Mouse (Mus musculus): ENCODE measurements around the gene Sult1a1. TPM values are rescaled to one million over a fixed set of nuclear protein-coding genes. Genes with fewer than 3 reads are reported as not detected.

Sult1a1 gene
- polyA plus RNA-seq (2016; fragmentation: Nextera tagmentation; extraction: Ambion mirVana) = 0.97 and 1.6 TPM in 2 replicates

DNA sequence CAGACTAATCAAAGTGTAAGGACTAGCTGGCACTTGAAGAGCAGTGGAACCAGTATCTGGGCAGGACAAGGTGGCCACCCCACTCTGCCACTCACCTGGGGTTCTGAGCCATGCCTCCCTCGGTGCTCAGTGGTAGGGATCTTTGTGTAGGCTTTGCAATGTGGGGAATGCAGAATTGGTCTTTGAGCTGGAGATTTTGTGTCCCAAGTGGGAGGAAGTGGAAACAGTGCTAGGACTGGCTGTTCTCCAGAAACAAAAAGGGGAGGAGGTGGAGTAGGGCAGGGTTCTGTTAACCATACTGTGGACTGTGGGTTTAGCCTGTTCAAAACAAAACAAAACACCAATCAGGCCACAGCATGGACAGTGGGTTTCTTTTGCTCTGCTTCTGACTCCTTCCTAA is at the start of gene Sult1a1:
Gene Sult1a1 (minus strand): TSS at position 226 of the 400 bp plus-strand sequence.
- 83% methylated on average over 1 of the region's 1 CpGs for WGBS
- no peak for ATAC-seq (ENCODE audit: insufficient number of reproducible peaks, insufficient read depth, low FRiP score, low TSS enrichment)
- peaks cover 23% of the 10 kb centered on the region for H3K36me3 ChIP-seq

DNA sequence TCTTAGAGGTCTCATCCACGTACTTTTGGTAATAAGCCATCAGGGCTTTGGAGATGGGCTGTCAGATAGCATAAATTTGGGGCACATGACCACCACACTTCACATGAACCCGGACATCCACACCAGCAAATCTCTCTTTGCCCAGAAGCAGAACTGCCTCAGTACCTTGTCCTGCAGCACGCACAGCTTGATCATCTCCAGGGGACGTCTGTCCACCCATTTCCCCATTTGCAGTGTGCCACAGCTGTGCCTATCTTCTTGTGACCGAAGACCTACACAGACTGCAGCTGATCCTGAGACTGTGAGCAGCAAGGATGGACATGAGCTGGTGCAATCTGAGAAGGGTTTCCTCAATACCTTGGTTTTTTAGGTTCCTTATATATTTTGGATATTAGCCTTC is 49.4 kb upstream of the Sult1a1 start:
- no peak overlapping the region for H3K27ac ChIP-seq
- 81% methylated on average over 5 of the region's 5 CpGs for WGBS
- no peak overlapping the region for H3K9ac ChIP-seq
- H3K4me3 ChIP-seq = no peak overlapping the region
- H3K9me3 ChIP-seq = no peaks in the 10 kb centered on the region
- H3K27me3 ChIP-seq = no peaks in the 10 kb centered on the region
- no peak overlapping the region for H3K4me2 ChIP-seq (replicated peaks)
- H3K4me1 ChIP-seq = no peaks in the 10 kb centered on the region
- no peak for ATAC-seq (ENCODE audit: insufficient number of reproducible peaks, insufficient read depth, low FRiP score, low TSS enrichment)
- H3K36me3 ChIP-seq = no peaks in the 10 kb centered on the region

More for the DNA sequence above, at the start of gene Sult1a1:
- no peaks in the 10 kb centered on the region for H3K27me3 ChIP-seq
- no peak within 1 kb of the TSS for H3K9ac ChIP-seq
- H3K4me3 ChIP-seq = no peak within 1 kb of the TSS
- H3K9me3 ChIP-seq = no peaks in the 10 kb centered on the region
- H3K4me1 ChIP-seq = no peaks in the 10 kb centered on the region
- H3K4me2 ChIP-seq (replicated peaks) = no peak within 1 kb of the TSS
- no peak within 1 kb of the TSS for H3K27ac ChIP-seq

DNA sequence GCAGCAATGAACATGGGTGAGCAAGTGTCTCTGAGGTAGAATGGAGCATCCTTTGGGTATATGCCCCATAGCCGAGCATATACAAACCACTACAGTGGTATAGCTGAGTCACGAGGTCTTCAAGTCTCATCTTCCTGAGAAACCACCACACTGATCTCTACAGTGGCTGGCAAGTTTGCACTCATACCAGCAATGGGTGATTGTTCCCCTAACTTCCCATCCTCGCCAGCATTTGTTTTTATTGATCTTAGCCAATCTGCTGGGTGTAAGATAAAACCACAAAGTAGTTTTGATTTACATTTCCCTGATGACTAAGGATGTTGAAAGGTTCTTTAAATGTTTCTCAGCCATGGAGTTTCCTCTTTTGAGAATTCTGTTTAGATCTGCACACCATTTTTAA is 48.8 kb upstream of the Sult1a1 start:
- Histone ChIP-seq H3K27ac (no peak overlapping the region), H3K36me3 (no peaks in the 10 kb centered on the region), H3K27me3 (no peaks in the 10 kb centered on the region), H3K9me3 (no peaks in the 10 kb centered on the region), H3K4me1 (no peaks in the 10 kb centered on the region), H3K4me2 (replicated peaks) (no peak overlapping the region), H3K9ac (no peak overlapping the region), H3K4me3 (no peak overlapping the region)
- no peak for ATAC-seq (ENCODE audit: insufficient number of reproducible peaks, insufficient read depth, low FRiP score, low TSS enrichment)
- 72% methylated on average over 3 of the region's 3 CpGs for WGBS

DNA sequence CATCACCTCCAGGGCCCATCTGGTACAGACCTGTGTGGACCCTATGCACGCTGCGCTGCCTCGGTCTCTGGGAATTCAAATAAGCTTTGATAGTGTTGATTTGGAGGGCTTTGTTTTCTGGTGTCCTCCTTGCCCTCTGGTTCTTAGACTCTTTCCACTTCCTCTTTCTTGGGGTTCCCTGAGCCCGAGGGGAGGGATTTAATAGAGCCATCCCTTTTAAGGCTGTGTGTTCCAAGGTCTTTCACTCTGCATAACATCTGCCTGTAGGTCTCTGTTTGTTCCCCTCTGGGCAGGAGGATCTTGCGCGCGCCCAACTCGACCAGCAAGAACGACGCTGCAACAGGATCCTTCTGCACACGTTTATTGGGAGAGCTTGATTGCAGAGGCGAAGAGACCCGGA is 45.4 kb upstream of the Sult1a1 start:
- Histone ChIP-seq H3K27me3 (no peaks in the 10 kb centered on the region), H3K4me3 (no peak overlapping the region), H3K9ac (no peak overlapping the region), H3K36me3 (no peaks in the 10 kb centered on the region), H3K4me2 (replicated peaks) (no peak overlapping the region), H3K27ac (no peak overlapping the region), H3K4me1 (no peaks in the 10 kb centered on the region), H3K9me3 (no peaks in the 10 kb centered on the region)
- no peak for ATAC-seq (ENCODE audit: insufficient number of reproducible peaks, insufficient read depth, low FRiP score, low TSS enrichment)
- WGBS = 88% methylated on average over 13 of the region's 13 CpGs

DNA sequence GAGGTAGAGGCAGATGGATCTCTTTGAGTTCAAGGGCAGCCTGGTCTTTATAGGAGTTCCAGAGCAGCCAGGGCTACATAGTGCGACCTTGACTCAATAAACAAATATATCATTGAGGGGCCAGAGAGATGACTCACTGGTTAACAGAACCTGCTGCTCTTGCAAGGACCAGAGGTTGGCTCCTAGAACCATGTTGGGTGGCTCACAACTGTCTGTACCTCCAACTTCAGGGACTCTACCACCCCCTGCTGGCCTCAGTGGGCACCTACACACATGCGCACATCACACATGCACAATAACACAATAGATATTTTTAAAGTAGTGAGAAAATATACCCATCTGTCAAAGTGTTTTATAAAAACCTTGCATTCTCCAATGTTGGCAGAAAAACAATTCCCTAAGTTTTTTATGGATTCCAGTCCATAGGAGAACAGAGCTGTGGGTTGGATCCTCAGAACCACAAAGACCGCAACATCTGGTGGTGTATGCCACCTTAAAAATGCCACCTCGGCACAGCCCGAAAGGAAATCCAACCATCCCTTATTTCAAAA is 42.6 kb upstream of the Sult1a1 start:
- Histone ChIP-seq H3K4me3 (no peak overlapping the region), H3K9me3 (no peaks in the 10 kb centered on the region), H3K27ac (no peak overlapping the region), H3K27me3 (no peaks in the 10 kb centered on the region), H3K36me3 (no peaks in the 10 kb centered on the region), H3K4me2 (replicated peaks) (no peak overlapping the region), H3K4me1 (no peaks in the 10 kb centered on the region), H3K9ac (no peak overlapping the region)
- ATAC-seq (ENCODE audit: insufficient number of reproducible peaks, insufficient read depth, low FRiP score, low TSS enrichment) = no peak
- WGBS = 95% methylated on average over 5 of the region's 5 CpGs

DNA sequence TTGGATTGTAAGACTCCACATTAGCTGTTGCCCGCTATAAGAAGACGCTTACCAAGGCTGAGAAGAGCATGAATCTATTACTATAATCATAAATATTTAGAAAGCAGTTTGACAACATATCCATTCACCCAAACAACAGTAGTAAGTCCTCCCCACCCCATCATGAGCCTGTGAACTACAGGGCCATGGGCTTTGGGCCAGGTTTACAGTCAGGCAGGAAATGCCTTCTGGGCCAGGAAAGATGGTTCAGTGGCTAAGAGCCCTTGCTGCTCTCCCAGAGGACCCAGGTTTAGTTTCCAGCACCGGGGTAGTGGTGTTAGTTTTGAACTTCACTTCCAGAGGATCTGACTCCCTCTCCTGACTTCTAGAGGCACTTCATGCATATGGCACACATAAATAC is 41.3 kb upstream of the Sult1a1 start:
- Histone ChIP-seq H3K27ac (no peak overlapping the region), H3K4me1 (no peaks in the 10 kb centered on the region), H3K9ac (no peak overlapping the region), H3K27me3 (no peaks in the 10 kb centered on the region), H3K36me3 (no peaks in the 10 kb centered on the region), H3K9me3 (no peaks in the 10 kb centered on the region), H3K4me3 (no peak overlapping the region), H3K4me2 (replicated peaks) (no peak overlapping the region)
- 93% methylated on average over 3 of the region's 3 CpGs for WGBS
- ATAC-seq (ENCODE audit: insufficient number of reproducible peaks, insufficient read depth, low FRiP score, low TSS enrichment) = no peak

DNA sequence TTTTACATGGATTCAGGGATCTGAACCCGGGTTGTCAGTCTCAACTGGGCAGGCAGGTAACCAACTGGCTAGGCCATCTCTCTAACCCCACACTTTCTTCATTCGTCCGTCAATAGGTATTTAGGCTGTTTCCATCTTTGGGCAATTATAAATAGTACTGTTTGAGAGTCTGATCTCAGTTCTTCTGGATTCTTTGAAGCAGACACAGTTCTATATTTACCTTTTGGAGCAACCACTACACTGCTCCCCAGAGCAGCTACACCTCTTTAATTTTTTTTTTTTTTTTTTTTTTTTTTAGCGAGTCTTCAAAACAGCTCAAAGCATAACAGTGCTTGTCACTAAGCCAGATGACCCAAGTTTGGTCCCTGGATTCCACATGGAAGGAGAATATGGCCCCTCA is 39.4 kb upstream of the Sult1a1 start:
- Histone ChIP-seq H3K4me3 (no peak overlapping the region), H3K36me3 (no peaks in the 10 kb centered on the region), H3K9me3 (no peaks in the 10 kb centered on the region), H3K27ac (no peak overlapping the region), H3K27me3 (no peaks in the 10 kb centered on the region), H3K4me1 (no peaks in the 10 kb centered on the region), H3K9ac (no peak overlapping the region), H3K4me2 (replicated peaks) (no peak overlapping the region)
- WGBS = 77% methylated on average over 4 of the region's 4 CpGs
- no peak for ATAC-seq (ENCODE audit: insufficient number of reproducible peaks, insufficient read depth, low FRiP score, low TSS enrichment)

DNA sequence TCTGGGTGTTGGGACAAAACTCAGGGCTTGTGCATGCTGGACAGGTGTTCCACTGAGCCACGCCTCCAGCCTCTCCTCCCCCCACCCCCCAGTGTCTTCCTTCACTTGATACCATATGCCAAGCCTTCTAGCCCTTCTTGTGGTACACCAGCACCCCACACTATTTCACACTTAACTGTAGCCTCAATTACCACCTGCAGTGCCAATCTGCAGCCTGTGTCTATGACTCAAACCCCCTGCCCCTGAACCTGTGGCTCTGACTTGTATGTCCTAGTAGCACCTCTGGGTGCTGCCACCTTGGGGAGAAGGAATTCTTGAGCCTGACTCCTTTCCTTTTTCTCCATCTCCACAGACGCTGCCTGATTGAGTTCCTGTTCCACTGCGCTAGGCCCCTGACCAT is 35.7 kb upstream of the Sult1a1 start:
- H3K9me3 ChIP-seq = peaks cover 5% of the 10 kb centered on the region; the same call in 1 of the 2 replicates
- H3K4me1 ChIP-seq = no peaks in the 10 kb centered on the region
- 89% methylated on average over 3 of the region's 3 CpGs for WGBS
- H3K4me3 ChIP-seq = no peak overlapping the region
- H3K9ac ChIP-seq = no peak overlapping the region
- ATAC-seq (ENCODE audit: insufficient number of reproducible peaks, insufficient read depth, low FRiP score, low TSS enrichment) = no peak
- H3K27ac ChIP-seq = no peak overlapping the region
- H3K36me3 ChIP-seq = no peaks in the 10 kb centered on the region
- H3K4me2 ChIP-seq (replicated peaks) = no peak overlapping the region
- H3K27me3 ChIP-seq = peaks cover 4% of the 10 kb centered on the region; the same call in 1 of the 2 replicates

DNA sequence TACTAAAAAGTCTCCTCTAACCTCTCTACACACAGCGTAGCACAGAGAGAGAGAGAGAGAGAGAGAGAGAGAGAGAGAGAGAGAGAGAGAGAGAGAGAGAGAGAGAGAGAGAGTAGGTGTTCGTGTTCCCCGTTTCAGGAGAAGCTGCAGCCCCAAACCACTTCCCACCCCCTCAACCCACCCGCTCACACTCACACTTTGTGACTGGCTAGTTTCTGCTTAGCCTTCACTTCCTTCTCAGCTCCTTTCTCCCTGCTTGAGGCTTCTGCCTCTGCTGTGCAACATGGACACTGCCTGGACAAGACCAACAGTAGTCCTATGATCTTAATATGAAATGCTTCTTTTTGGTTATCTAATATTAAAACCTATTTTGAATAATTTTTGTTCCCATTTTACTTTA is 34.0 kb upstream of the Sult1a1 start:
- H3K27ac ChIP-seq = no peak overlapping the region
- no peaks in the 10 kb centered on the region for H3K4me1 ChIP-seq
- peaks cover 5% of the 10 kb centered on the region; the same call in 1 of the 2 replicates for H3K9me3 ChIP-seq
- H3K9ac ChIP-seq = no peak overlapping the region
- 71% methylated on average over 4 of the region's 4 CpGs for WGBS
- H3K27me3 ChIP-seq = peaks cover 16% of the 10 kb centered on the region
- no peaks in the 10 kb centered on the region for H3K36me3 ChIP-seq
- no peak for ATAC-seq (ENCODE audit: insufficient number of reproducible peaks, insufficient read depth, low FRiP score, low TSS enrichment)
- H3K4me2 ChIP-seq (replicated peaks) = no peak overlapping the region
- no peak overlapping the region for H3K4me3 ChIP-seq

DNA sequence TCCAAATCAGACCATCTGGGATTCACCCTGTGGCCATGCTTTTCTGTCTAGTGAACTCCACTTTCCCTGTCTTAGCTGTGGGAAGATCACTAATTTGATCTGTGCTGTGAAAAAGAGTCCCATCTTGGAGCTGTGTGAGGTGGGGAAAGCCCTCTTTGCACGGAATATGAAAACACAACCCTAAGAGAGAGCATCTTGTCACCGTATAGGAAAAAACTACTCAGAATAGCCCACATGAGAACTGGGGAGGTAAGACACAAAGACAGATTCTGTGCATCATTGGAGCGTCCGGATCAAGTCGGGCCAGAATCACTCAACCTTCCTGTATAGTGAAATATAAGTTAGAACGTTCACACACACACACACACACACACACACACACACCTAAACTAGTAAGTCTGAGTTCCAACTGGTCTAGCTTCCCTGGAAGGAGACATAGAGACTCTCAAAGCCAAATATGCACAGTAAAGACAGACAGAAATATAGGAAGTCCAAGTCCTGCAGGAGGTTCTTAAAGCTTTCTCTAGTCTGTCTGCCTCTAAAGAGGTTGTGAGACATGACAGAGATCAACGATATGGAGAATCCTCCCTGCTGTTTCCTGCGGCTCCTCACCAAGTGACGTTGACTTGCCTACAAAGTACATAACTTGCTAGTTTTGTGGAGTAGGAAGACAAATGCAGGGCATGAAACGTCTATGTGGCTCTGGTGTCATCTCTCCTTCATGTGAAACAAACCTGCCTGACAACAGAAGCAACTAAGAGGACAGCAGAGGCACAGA is 32.1 kb upstream of the Sult1a1 start:
- 84% methylated on average over 10 of the region's 10 CpGs for WGBS
- no peak for ATAC-seq (ENCODE audit: insufficient number of reproducible peaks, insufficient read depth, low FRiP score, low TSS enrichment)
- no peak overlapping the region for H3K9ac ChIP-seq
- H3K27me3 ChIP-seq = peaks cover 25% of the 10 kb centered on the region
- H3K27ac ChIP-seq = no peak overlapping the region
- peaks cover 12% of the 10 kb centered on the region for H3K4me1 ChIP-seq
- H3K4me3 ChIP-seq = no peak overlapping the region
- H3K36me3 ChIP-seq = no peaks in the 10 kb centered on the region
- H3K4me2 ChIP-seq (replicated peaks) = no peak overlapping the region
- H3K9me3 ChIP-seq = peaks cover 5% of the 10 kb centered on the region; the same call in 1 of the 2 replicates

DNA sequence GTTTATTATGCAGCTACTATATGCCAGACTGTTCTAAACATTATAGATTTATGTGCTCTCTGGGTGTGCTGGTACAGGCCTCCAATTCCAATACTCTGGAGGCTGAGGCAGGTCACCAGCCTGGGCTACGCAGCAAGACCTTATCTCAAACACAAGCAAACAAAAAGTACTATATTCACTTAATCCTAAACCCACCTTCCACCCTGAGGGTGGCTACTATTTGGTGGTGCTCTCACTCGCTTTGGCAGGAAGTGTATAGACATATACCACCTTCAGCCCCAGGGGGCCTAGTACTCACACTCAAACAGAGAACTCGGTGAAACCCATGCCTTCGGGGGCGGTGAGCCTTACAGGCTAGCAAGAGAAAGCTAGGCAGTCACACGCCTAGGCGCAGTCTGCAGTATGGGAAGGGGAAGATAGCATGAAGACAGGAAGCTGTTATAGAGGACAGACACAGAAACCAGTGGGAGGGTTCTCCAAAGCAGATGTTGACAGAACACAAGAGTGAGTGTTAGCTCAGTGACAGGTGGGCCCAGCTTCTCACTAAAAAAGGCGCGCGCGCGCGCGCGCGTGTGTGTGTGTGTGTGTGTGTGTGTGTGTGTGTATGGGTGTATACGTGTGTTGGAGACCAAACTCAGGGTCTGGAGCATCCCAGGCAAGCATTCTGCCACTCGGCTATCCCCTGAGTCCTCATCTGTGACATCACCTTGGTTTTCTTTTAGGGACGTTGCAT is 31.4 kb upstream of the Sult1a1 start, which contains the start of gene Coro1a:
Gene Coro1a (minus strand): TSS at position 346 of the 733 bp plus-strand sequence.
- H3K9me3 ChIP-seq = peaks cover 5% of the 10 kb centered on the region; the same call in 1 of the 2 replicates
- peaks cover 12% of the 10 kb centered on the region for H3K4me1 ChIP-seq
- no peak within 1 kb of the TSS for H3K4me2 ChIP-seq (replicated peaks)
- no peak within 1 kb of the TSS for H3K27ac ChIP-seq
- 91% methylated on average over 19 of the region's 19 CpGs for WGBS
- H3K36me3 ChIP-seq = no peaks in the 10 kb centered on the region
- no peak for ATAC-seq (ENCODE audit: insufficient number of reproducible peaks, insufficient read depth, low FRiP score, low TSS enrichment)
- H3K4me3 ChIP-seq = no peak within 1 kb of the TSS
- H3K27me3 ChIP-seq = peaks cover 25% of the 10 kb centered on the region
- H3K9ac ChIP-seq = no peak within 1 kb of the TSS

Data from embryonic facial prominence, embryonic 12.5 days (tissue).